Mouse (Mus musculus) urinary bladder, postnatal 0 days (tissue): ENCODE measurements around the gene Riok2. TPM values are rescaled to one million over a fixed set of nuclear protein-coding genes. Genes with fewer than 3 reads are reported as not detected.

Experiments
- polyA plus RNA-seq: library from polyadenylated mRNA; unstranded; fragments of >200 nt; fragmentation: Nextera tagmentation; extraction: Ambion mirVana; gene quantifications from 2 replicates; pipeline ENCODE4 v1.2.1, GENCODE M21; 2015

Riok2 gene
- polyA plus RNA-seq, result 13.4 and 15.9 TPM in 2 replicates

GRCm38 (mm10) chr17:17373918-17374910 is at the start of gene Riok2:
Riok2 (plus strand) TSS chr17:17374309.

GRCm38 (mm10) chr17:17402222-17403004 is 28.3 kb downstream of the Riok2 start, which contains the start of gene Lix1:
Lix1 (plus strand) TSS chr17:17402672.

Other genes starting within 250 kb of the Riok2 start
- gene Lix1, start 28.4 kb downstream of the Riok2 start, polyA plus RNA-seq, result 0.59 and 0.76 TPM in 2 replicates